Mouse (Mus musculus): ENCODE measurements around the gene Med13. TPM values are rescaled to one million over a fixed set of nuclear protein-coding genes. Genes with fewer than 3 reads are reported as not detected.
A peak's percentile ranks its signal among the peaks of the same experiment; 100 is the strongest.

Med13 gene
- polyA plus RNA-seq (2014; fragmentation: Nextera tagmentation; extraction: Ambion mirVana): 13.9 and 15.2 TPM in 2 replicates

DNA sequence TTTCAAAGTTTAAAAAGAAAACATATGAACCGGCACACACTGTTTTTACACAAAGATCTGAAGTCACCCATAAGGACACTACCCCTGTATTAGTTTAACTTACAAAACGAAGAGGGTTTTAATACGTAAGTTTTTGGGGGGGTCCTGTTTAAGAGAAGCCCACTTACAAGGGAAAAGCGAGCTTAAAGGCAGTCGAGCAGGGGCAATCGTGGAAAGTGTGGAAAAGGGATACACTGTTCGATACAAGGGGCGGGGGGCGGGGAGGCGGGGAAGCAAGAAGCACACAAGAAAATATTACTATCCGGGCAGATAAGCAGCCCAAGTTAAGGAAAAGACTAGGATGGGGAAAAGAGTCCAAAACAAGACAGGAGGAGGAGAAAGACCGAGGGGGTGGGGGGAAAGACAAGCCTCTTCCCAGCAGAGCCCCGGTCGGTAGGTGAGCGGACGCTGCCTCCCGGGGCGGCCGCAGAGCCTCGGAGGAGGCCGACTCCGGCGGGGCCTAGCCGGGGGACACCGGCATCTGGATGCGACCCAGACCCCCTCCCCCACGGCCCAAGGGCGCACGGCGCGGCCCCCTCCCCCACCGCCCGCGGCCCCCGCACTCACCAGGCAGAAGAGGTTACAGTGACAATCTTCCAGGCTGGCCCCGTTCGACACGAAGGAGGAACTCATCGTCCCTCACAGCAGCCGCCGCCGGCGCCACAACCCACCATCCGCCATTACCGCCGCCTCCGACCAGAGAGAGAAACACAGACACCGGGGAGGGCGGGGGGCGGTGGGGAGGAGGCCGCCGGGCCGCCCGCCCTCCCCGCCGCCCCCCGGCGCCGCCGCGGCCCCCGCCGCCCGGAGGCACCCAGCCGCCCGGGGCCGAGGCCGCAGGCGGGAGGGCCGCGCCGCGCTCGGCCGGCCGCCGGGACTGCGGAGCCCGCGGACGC, at the start of gene Med13:
Gene Med13, minus strand, starts transcription at position 749 of the 935 bp plus-strand sequence.
- peak; percentile 70 for ATAC-seq (ENCODE audit: low read depth)
- Histone ChIP-seq H3K4me3 (ENCODE audit: low read depth, low read length) (peak within 1 kb of the TSS; percentile 80), H3K27me3 (ENCODE audit: control insufficient read depth, insufficient read depth, low read length) (no peaks in the 10 kb centered on the region; the same call in 1 of the 2 replicates)

DNA sequence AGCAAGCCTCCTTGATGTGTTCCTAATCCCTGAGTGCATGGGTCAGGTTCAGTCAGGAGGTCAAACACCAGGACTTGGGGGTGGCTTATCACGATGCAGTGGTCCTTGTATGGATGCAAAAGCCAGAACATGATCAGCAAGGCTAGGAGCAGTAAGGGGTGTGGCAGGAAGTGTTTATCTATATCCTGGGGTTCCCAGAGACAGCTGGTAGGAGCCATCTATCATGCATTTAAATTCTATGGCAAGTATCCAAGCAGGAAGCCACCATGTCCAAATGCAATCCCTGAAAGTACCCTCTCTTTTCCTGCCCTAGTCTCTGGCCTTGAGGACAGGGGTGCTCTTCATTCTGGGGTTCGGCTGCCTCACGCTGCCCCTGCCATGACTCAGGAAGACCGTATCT, 47.2 kb upstream of the Med13 start:
- Histone ChIP-seq H3K9me3 (ENCODE audit: control insufficient read depth, low read length) (no peaks in the 10 kb centered on the region), H3K4me1 (ENCODE audit: control insufficient read depth, insufficient read depth, low read length) (no peaks in the 10 kb centered on the region), H3K27ac (ENCODE audit: low read depth, low read length) (no peak overlapping the region), H3K9ac (replicated peaks; ENCODE audit: low read depth, low read length) (no peak overlapping the region), H3K4me2 (ENCODE audit: low read depth, low read length) (no peak overlapping the region), H3K27me3 (ENCODE audit: control insufficient read depth, insufficient read depth, low read length) (no peaks in the 10 kb centered on the region), H3K4me3 (ENCODE audit: low read depth, low read length) (no peak overlapping the region), H3K36me3 (ENCODE audit: control insufficient read depth, insufficient read depth, low read length) (no peaks in the 10 kb centered on the region)
- ATAC-seq (ENCODE audit: low read depth): no peak
- 91% methylated on average over 4 of the region's 4 CpGs for WGBS

More for the DNA sequence above, at the start of gene Med13:
- Histone ChIP-seq H3K4me2 (ENCODE audit: low read depth, low read length) (peak within 1 kb of the TSS; percentile 62), H3K4me1 (ENCODE audit: control insufficient read depth, insufficient read depth, low read length) (peaks cover 30% of the 10 kb centered on the region; the same call in 1 of the 2 replicates), H3K9me3 (ENCODE audit: control insufficient read depth, low read length) (no peaks in the 10 kb centered on the region), H3K36me3 (ENCODE audit: control insufficient read depth, insufficient read depth, low read length) (no peaks in the 10 kb centered on the region), H3K9ac (replicated peaks; ENCODE audit: low read depth, low read length) (peak within 1 kb of the TSS; percentile 97), H3K27ac (ENCODE audit: low read depth, low read length) (peak within 1 kb of the TSS; percentile 96)
- under 1% methylated on average over 69 of the region's 81 CpGs for WGBS

DNA sequence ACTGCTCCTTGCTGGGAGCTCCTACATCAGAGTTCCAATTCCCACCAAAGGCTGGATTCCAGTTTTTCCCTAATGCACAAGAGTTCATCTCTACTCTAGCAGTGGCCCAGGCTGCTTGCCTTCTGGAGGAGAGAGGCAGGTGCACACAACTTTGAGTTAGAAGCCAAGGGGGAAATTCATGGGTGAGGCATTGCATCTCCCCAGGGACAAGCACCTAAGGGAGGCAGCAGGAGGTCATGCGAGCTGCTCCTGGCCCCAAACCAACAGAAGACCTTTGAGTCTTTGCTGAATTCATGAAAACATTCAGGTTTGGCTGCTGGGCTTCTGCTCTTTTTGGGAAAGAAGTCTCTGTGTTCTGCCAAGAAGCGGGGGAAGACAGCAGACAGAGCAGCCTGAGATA, 46.4 kb upstream of the Med13 start:
- no peaks in the 10 kb centered on the region for H3K27me3 ChIP-seq (ENCODE audit: control insufficient read depth, insufficient read depth, low read length)
- no peak overlapping the region for H3K9ac ChIP-seq (replicated peaks; ENCODE audit: low read depth, low read length)
- no peaks in the 10 kb centered on the region for H3K36me3 ChIP-seq (ENCODE audit: control insufficient read depth, insufficient read depth, low read length)
- no peak for ATAC-seq (ENCODE audit: low read depth)
- H3K9me3 ChIP-seq (ENCODE audit: control insufficient read depth, low read length): no peaks in the 10 kb centered on the region
- H3K4me1 ChIP-seq (ENCODE audit: control insufficient read depth, insufficient read depth, low read length): no peaks in the 10 kb centered on the region
- no peak overlapping the region for H3K4me2 ChIP-seq (ENCODE audit: low read depth, low read length)
- WGBS: 77% methylated on average over 2 of the region's 2 CpGs
- no peak overlapping the region for H3K4me3 ChIP-seq (ENCODE audit: low read depth, low read length)
- H3K27ac ChIP-seq (ENCODE audit: low read depth, low read length): no peak overlapping the region

DNA sequence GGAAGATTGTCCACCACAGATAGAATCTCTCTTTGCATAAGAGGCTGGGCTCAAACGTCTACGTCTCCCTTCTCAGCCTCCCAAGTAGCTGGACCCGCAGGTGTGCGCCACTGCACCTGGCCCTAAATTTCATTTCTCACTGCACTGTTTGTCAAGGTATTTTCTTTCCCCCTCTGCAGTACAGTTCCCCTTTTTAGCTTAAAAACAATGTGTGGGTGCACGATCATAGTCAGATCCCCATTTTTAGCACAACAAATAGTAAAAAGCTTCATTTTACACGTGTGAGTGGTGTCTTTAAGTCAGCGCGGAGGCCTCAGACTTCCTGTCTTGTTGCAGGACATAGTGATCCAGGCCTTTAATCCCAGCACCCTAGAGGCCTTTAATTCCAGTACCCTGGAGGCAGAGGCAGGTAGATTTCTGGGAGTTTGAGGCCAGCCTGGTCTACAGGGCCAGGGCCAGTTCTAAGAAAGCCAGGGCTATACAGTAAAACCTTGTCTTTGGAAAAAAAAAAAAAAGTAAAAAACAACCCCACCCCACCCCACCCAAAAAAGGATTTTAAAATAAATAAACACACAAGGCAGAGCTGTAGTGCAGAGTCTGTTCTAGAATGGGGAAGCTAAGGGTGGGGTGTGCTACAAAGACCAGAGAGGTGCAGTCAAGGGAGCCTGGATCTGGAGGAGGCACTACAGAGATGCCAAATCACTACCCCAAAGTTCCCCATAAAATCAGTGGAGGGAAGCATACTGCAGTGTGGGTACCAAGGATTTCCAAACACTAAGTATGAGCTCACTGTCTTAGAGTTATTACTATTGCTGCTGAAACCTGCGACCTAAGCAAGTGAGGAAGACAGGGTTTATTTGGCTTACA, 42.1 kb upstream of the Med13 start:
- H3K27me3 ChIP-seq (ENCODE audit: control insufficient read depth, insufficient read depth, low read length): no peaks in the 10 kb centered on the region
- no peaks in the 10 kb centered on the region for H3K36me3 ChIP-seq (ENCODE audit: control insufficient read depth, insufficient read depth, low read length)
- no peaks in the 10 kb centered on the region for H3K9me3 ChIP-seq (ENCODE audit: control insufficient read depth, low read length)
- no peak overlapping the region for H3K4me2 ChIP-seq (ENCODE audit: low read depth, low read length)
- no peak overlapping the region for H3K27ac ChIP-seq (ENCODE audit: low read depth, low read length)
- H3K9ac ChIP-seq (replicated peaks; ENCODE audit: low read depth, low read length): no peak overlapping the region
- WGBS: 92% methylated on average over 9 of the region's 9 CpGs
- ATAC-seq (ENCODE audit: low read depth): no peak
- no peaks in the 10 kb centered on the region for H3K4me1 ChIP-seq (ENCODE audit: control insufficient read depth, insufficient read depth, low read length)
- H3K4me3 ChIP-seq (ENCODE audit: low read depth, low read length): no peak overlapping the region

DNA sequence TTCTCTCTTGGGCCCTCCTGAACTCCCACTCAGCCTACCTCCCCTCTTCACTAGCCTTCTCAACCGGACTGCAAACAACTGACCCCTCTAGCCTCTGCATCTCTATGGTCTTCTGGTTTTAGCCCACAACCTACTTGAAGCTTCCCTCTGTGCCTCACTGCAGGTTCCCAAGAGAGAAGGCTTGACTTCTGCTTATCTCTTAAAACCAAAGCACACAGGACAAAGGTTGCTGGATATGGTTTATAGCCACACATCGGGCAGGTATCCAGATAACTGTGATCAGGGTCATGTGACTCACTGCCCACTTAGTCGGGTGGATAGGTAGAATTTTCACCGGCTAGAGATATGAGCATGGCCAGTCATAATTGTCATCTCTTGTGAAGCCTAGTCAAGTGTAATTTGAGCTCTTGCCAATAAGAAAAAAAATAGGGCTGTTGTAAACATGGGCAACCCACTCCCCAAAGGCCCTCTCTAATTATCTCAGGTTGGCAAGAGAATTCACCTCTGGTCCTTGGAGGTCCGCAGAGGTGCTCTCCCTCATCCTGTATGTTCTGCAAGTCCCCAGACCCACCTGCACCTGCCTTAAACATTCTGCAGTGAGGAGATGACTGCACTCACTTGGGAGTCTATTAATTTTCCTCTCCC, 39.7 kb upstream of the Med13 start:
- Histone ChIP-seq H3K36me3 (ENCODE audit: control insufficient read depth, insufficient read depth, low read length) (no peaks in the 10 kb centered on the region), H3K4me2 (ENCODE audit: low read depth, low read length) (no peak overlapping the region), H3K9ac (replicated peaks; ENCODE audit: low read depth, low read length) (no peak overlapping the region), H3K4me3 (ENCODE audit: low read depth, low read length) (no peak overlapping the region), H3K9me3 (ENCODE audit: control insufficient read depth, low read length) (no peaks in the 10 kb centered on the region), H3K27me3 (ENCODE audit: control insufficient read depth, insufficient read depth, low read length) (no peaks in the 10 kb centered on the region), H3K27ac (ENCODE audit: low read depth, low read length) (no peak overlapping the region), H3K4me1 (ENCODE audit: control insufficient read depth, insufficient read depth, low read length) (no peaks in the 10 kb centered on the region)
- ATAC-seq (ENCODE audit: low read depth): no peak
- WGBS: 81% methylated on average over 5 of the region's 5 CpGs

DNA sequence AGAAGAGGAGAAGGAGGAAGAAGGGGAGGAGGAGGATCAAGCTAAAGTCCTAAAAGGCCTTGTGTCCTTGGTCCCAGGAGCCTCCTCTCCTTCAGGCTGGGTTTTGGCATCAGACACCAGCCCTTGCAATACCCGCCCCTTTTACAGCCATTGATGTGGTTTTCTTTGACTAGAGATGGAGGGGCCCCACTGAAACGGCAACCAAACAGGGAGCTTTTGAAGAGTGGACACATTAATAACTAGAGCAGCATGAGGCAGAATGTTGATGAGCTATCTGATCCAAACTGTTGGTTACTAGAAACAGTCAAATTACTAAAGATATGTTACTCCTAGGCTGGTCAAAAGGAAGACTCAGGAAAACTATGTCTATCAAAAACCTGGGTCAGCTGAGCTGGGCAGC, 39.1 kb upstream of the Med13 start:
- H3K27ac ChIP-seq (ENCODE audit: low read depth, low read length): no peak overlapping the region
- WGBS: 18% methylated on average over 2 of the region's 2 CpGs

DNA sequence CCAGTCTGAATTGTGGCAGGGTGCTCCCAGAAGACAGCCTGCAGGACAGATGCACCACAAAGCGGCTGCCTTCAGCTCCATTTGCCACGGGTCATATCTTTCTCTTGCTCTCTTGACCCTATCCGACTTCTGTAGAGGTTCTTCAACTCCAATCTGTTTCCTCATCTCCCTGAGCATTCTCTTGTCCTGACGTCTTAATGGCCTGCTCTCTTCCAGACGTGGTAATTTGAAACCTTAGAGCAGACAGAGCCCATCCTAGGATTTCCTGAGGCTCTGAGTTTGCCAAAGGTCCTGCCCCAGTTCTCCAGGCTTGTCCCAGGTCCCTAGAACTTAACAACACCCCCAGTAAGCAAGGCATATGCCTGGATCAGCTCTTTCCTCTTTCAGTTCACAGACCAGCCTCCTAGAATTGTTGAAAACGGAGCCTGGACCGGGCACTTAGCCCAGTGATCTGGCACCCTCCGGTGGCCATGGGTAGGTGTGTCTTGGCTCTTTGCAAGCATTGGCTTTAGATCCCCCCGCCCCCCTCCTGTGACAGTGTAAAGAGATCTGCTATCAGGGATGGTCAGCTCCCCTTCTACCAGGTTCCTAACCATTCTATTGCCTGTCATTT, 38.2 kb upstream of the Med13 start:
- ATAC-seq (ENCODE audit: low read depth): no peak
- Histone ChIP-seq H3K27me3 (ENCODE audit: control insufficient read depth, insufficient read depth, low read length) (no peaks in the 10 kb centered on the region), H3K9me3 (ENCODE audit: control insufficient read depth, low read length) (no peaks in the 10 kb centered on the region), H3K36me3 (ENCODE audit: control insufficient read depth, insufficient read depth, low read length) (no peaks in the 10 kb centered on the region), H3K4me1 (ENCODE audit: control insufficient read depth, insufficient read depth, low read length) (no peaks in the 10 kb centered on the region), H3K4me3 (ENCODE audit: low read depth, low read length) (no peak overlapping the region), H3K4me2 (ENCODE audit: low read depth, low read length) (no peak overlapping the region), H3K9ac (replicated peaks; ENCODE audit: low read depth, low read length) (no peak overlapping the region), H3K27ac (ENCODE audit: low read depth, low read length) (no peak overlapping the region)
- WGBS: 9% methylated on average over 9 of the region's 9 CpGs

More for the DNA sequence above, 39.1 kb upstream of the Med13 start:
- Histone ChIP-seq H3K4me3 (ENCODE audit: low read depth, low read length) (no peak overlapping the region), H3K4me2 (ENCODE audit: low read depth, low read length) (no peak overlapping the region), H3K9me3 (ENCODE audit: control insufficient read depth, low read length) (no peaks in the 10 kb centered on the region), H3K4me1 (ENCODE audit: control insufficient read depth, insufficient read depth, low read length) (no peaks in the 10 kb centered on the region), H3K27me3 (ENCODE audit: control insufficient read depth, insufficient read depth, low read length) (no peaks in the 10 kb centered on the region), H3K9ac (replicated peaks; ENCODE audit: low read depth, low read length) (no peak overlapping the region), H3K36me3 (ENCODE audit: control insufficient read depth, insufficient read depth, low read length) (no peaks in the 10 kb centered on the region)
- ATAC-seq (ENCODE audit: low read depth): no peak

DNA sequence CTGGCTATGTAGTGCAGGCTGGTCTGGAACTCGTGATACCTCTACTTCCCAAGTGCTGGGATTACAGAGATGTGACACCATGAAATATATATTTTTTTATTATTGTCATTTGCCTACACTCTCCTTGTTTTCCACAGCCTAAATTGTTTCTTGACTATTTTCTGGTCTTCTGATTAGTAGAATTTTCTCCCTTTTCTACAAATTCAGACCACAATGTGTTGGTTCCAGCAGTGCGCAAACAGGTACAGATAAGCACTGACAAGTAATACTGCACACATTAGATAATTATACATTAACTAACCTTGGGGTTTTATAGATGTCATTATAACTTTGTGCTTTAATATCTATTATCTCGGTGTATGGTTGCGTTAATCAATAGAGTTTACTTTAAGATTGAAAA, 37.7 kb upstream of the Med13 start:
- ATAC-seq (ENCODE audit: low read depth): no peak
- Histone ChIP-seq H3K36me3 (ENCODE audit: control insufficient read depth, insufficient read depth, low read length) (no peaks in the 10 kb centered on the region), H3K4me2 (ENCODE audit: low read depth, low read length) (no peak overlapping the region), H3K4me1 (ENCODE audit: control insufficient read depth, insufficient read depth, low read length) (no peaks in the 10 kb centered on the region), H3K9me3 (ENCODE audit: control insufficient read depth, low read length) (no peaks in the 10 kb centered on the region), H3K9ac (replicated peaks; ENCODE audit: low read depth, low read length) (no peak overlapping the region), H3K4me3 (ENCODE audit: low read depth, low read length) (no peak overlapping the region), H3K27ac (ENCODE audit: low read depth, low read length) (no peak overlapping the region), H3K27me3 (ENCODE audit: control insufficient read depth, insufficient read depth, low read length) (no peaks in the 10 kb centered on the region)
- 83% methylated on average over 4 of the region's 4 CpGs for WGBS
